Mouse (Mus musculus) CH12.LX (cell line): ENCODE data around the gene Scaf4.

Experiments used
- BHLHE40 ChIP-seq: IDR thresholded peaks from 2 replicates; pipeline ENCODE4 v1.6.1; 2011; ENCODE audit warnings: mild to moderate bottlenecking, low read depth, low read length, improper control_type of control experiment
- CTCF ChIP-seq, 2 experiments: IDR thresholded peaks in 1 of 2; conservative IDR thresholded peaks in 1 of 2; 2 replicates each; pipeline ENCODE4 v1.5.1; 2011 to 2012; ENCODE audit warnings: low read depth in 2 of 2, low read length in 2 of 2, improper control_type of control experiment in 1 of 2, inconsistent platforms in 1 of 2, mild to moderate bottlenecking in 1 of 2, moderate library complexity in 1 of 2
- E2F4 ChIP-seq: IDR thresholded peaks from 2 replicates; pipeline ENCODE4 v1.6.1; 2011; ENCODE audit warnings: low read depth, low read length, improper control_type of control experiment; ENCODE audit not compliant: insufficient replicate concordance
- EP300 ChIP-seq: IDR thresholded peaks from 2 replicates; pipeline ENCODE4 v1.6.1; 2011; ENCODE audit warnings: low read length, improper control_type of control experiment
- KAT2A ChIP-seq: IDR thresholded peaks from 2 replicates; pipeline ENCODE4 v1.6.1; 2012; ENCODE audit warnings: low read length, improper control_type of control experiment, inconsistent platforms; ENCODE audit not compliant: insufficient replicate concordance
- NRF1 ChIP-seq: IDR thresholded peaks from 2 replicates; pipeline ENCODE4 v1.6.1; 2014; ENCODE audit warnings: low read depth, mild to moderate bottlenecking, inconsistent platforms, low read length, improper control_type of control experiment, moderate library complexity
- POLR2A ChIP-seq: IDR thresholded peaks from 2 replicates; pipeline ENCODE4 v1.6.1; 2011; ENCODE audit warnings: low read depth, mild to moderate bottlenecking, improper control_type of control experiment, low read length
- SMC3 ChIP-seq: IDR thresholded peaks from 2 replicates; pipeline ENCODE4 v1.6.1; 2011; ENCODE audit warnings: low read depth, low read length, improper control_type of control experiment
- USF1 ChIP-seq: IDR thresholded peaks from 2 replicates; pipeline ENCODE4 v1.6.1; 2014; ENCODE audit warnings: low read depth, mild to moderate bottlenecking, inconsistent platforms, low read length, improper control_type of control experiment

DNA sequence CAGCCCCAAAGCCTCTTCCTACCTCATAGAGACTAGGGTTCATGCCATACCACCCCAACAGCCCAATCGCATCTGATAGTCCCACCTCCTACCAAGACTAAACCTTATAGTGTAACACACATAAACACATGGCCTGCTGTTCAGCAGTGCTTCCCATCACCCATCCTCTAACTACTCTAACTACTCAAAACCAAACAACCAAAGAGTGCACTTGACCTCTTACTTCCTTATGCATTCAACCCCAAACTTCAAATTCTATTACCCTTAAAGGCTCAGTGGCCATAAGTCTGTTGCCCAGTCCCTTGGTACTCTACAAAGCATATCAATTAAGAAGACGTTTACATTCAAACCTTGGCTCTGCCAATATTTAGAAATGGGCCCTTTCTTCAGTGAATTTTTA is 3.8 kb downstream of the Scaf4 start:
- TF ChIP-seq NRF1: no peak
- TF ChIP-seq CTCF (conservative IDR thresholded peaks at IDR 0.05 in 1 of 2, IDR thresholded peaks at IDR 0.05 in 1 of 2; ENCODE audit: low read depth in 2 of 2, low read length in 2 of 2): no peak
- no peak for TF ChIP-seq KAT2A
- no peak for TF ChIP-seq USF1
- no peak for TF ChIP-seq SMC3
- no peak for TF ChIP-seq E2F4
- TF ChIP-seq BHLHE40: no peak
- no peak for TF ChIP-seq POLR2A
- TF ChIP-seq EP300: no peak
